Mouse (Mus musculus) neural tube, embryonic 11.5 days (tissue): Measurements from ENCODE around the gene Sept8. TPM values are rescaled to one million over a fixed set of nuclear protein-coding genes. Genes with fewer than 3 reads are reported as not detected.

Experiments
- ATAC-seq: fragments of 200-750 bp; cut with Nextera tagmentation; 2 replicates; pipeline ENCODE4 v1.8.0; 2017; ENCODE audit warnings: moderate number of reproducible peaks, mild to moderate bottlenecking, moderate TSS enrichment, moderate library complexity; ENCODE audit not compliant: insufficient read depth, low FRiP score, low TSS enrichment
- DNase-seq: peaks from one replicate; pipeline ENCODE4 v3.0.0-alpha.2; 2015; ENCODE audit warnings: low spot score
- H3K27ac ChIP-seq: fragments of 300-500 bp; sonication (generic); 2 replicates; pipeline ENCODE4 v1.5.1; 2014; ENCODE audit warnings: low read depth, mild to moderate bottlenecking, low read length
- H3K27me3 ChIP-seq: fragments of 300-500 bp; sonication (generic); 2 replicates; pipeline ENCODE4 v1.6.1; 2014; ENCODE audit warnings: mild to moderate bottlenecking, low read length, mixed read lengths; ENCODE audit not compliant: control insufficient read depth, insufficient read depth
- H3K36me3 ChIP-seq: fragments of 300-500 bp; sonication (generic); 2 replicates; pipeline ENCODE4 v1.6.1; 2014; ENCODE audit warnings: mild to moderate bottlenecking, low read length, moderate library complexity, mixed read lengths; ENCODE audit not compliant: control insufficient read depth, insufficient read depth
- H3K4me1 ChIP-seq: fragments of 300-500 bp; sonication (generic); 2 replicates; pipeline ENCODE4 v1.6.1; 2014; ENCODE audit warnings: low read length, mixed read lengths; ENCODE audit not compliant: control insufficient read depth, insufficient read depth
- H3K4me2 ChIP-seq: fragments of 300-500 bp; sonication (generic); 2 replicates; pipeline ENCODE4 v1.6.1; 2014; ENCODE audit warnings: low read depth, mild to moderate bottlenecking, moderate library complexity
- H3K4me3 ChIP-seq: fragments of 300-500 bp; sonication (generic); 2 replicates; pipeline ENCODE4 v1.5.1; 2014; ENCODE audit warnings: low read depth, low read length
- H3K9ac ChIP-seq: fragments of 300-500 bp; sonication (generic); 2 replicates; pipeline ENCODE4 v1.6.1; 2014; ENCODE audit warnings: mild to moderate bottlenecking, low read length
- H3K9me3 ChIP-seq: fragments of 300-500 bp; sonication (generic); 2 replicates; pipeline ENCODE4 v1.6.1; 2016; ENCODE audit warnings: low read length; ENCODE audit not compliant: control insufficient read depth
- WGBS: fragments of 180-500 bp; shearing (Covaris S2); extraction: QIAGEN DNeasy Blood & Tissue Kit; methylation state at CpG from one replicate; pipeline ENCODE4 v1.1.7; 2014; 5-methylcytosine and 5-hydroxymethylcytosine counted together
- polyA plus RNA-seq: library from polyadenylated mRNA; unstranded; fragments of >200 nt; fragmentation: Nextera tagmentation; extraction: Ambion mirVana; gene quantifications from 2 replicates; pipeline ENCODE4 v1.2.1, GENCODE M21; 2014

Gene Sept8
- polyA plus RNA-seq, 1 experiment from 2014 or later = 21.8 TPM

DNA sequence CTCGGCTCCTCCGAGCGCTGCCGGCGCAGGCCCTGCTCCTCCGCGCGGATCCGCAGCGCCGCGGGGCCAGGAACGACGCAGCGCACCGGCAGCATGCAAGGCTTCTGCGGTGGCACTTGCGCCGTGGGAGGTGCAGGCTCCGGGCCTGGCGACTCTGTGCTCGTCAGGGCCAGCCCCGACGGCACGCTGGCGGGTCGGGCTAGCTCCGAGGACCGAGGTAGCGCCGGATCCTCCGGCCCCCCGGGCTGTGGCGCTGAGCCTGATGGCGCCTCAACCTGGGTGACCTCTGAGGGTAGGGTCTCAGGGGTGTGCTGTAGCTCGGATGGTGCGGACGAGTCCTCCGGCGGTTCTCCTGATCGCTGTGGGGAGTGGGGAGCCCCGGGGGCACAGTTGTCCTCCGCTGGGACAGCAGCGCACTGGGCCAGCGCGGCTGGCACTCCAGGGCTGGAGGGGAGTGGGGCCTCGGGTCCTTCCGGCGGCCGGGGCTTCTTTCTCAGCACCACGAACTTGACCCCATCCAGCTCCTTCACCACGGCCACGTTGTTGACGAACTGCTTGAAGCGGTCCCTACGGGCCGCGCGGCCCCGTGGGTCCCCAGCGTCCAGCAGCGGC lies 39.8 kb upstream of the Sept8 start:
- Histone ChIP-seq H3K4me3 (peak overlapping the region; percentile 35), H3K36me3 (no peaks in the 10 kb centered on the region), H3K9ac (peak overlapping the region; percentile 32; the same call in 1 of the 2 replicates), H3K4me2 (peak overlapping the region; percentile 44), H3K27ac (no peak overlapping the region), H3K4me1 (peaks cover 4% of the 10 kb centered on the region), H3K27me3 (peaks cover 48% of the 10 kb centered on the region), H3K9me3 (no peaks in the 10 kb centered on the region)
- 1% methylated on average over 62 of the region's 62 CpGs for WGBS
- ATAC-seq (no peak), DNase-seq (peak; percentile 43)

DNA sequence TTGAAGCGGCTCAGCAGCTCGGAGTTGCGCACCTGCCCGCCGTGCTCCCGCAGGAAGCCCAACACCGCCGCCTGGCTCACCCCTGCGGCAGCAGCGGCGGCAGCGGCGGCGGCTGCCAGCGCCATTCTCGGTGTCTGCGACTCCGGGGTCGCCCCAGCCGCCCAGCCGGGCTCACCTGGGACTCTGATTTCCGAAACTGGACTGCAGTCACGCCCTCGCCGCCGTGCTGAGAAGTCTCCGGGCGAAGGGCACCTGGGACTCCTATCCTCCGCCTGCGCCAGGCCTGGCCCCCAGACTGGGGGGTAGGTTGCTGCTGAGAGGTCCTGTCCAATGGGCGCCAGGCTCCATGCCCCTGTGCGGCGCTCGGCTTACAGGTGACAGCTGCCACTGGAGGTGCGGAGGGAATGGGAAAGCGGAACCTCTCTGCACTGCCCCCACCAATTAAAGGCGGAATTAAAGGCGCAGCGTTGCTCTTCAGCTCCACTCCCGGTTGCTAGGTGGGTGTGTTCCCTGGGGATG lies 39.2 kb upstream of the Sept8 start, which contains the start of the genes Gm9945 and Sowaha:
TSS of gene Gm9945 (plus strand) at position 384 of the 519 bp plus-strand sequence.
TSS of gene Sowaha (minus strand) at position 492 of the 519 bp plus-strand sequence.
- Histone ChIP-seq H3K4me2 (peak within 1 kb of the TSS; percentile 44), H3K27me3 (peaks cover 48% of the 10 kb centered on the region), H3K36me3 (no peaks in the 10 kb centered on the region), H3K4me1 (peaks cover 4% of the 10 kb centered on the region), H3K4me3 (peak within 1 kb of the TSS; percentile 35), H3K9ac (peak within 1 kb of the TSS; percentile 32; the same call in 1 of the 2 replicates), H3K27ac (no peak within 1 kb of the TSS), H3K9me3 (no peaks in the 10 kb centered on the region)
- DNase-seq (peak; percentile 41), ATAC-seq (no peak; the same call in 1 of the 2 replicates)
- 3% methylated on average over 40 of the region's 40 CpGs for WGBS

DNA sequence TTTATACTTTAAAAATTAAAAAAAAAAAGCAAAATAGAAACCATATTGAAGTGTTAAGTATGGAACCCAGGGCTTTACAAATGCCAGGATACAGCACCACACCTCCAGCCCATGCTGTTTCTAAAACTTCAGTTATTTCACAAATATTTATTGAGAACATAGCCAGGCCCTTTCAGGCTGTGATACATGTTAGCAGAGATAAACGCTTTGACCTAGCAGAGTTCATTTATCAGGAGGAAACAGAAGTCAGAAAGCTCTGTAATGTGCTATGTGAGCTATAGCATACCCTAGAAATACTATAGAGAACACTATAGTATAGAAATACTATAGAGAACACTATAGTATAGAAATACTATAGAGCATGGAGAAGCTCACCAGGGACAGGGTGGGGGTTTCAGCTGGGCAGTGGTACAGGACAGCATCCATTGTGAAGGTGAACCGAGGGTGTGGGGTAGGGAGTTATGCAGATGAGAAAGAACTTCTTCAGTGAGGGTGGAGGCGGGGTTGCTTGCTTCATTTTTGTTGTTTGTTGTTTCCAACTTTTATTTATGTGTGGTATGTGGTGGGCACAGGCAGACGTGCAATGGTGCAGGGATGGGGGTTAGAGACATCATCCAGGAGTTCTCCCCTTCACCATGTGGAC lies 37.8 kb upstream of the Sept8 start:
- H3K9me3 ChIP-seq = no peaks in the 10 kb centered on the region
- peaks cover 47% of the 10 kb centered on the region for H3K27me3 ChIP-seq
- no peak overlapping the region for H3K4me2 ChIP-seq
- H3K36me3 ChIP-seq = no peaks in the 10 kb centered on the region
- ATAC-seq (no peak), DNase-seq (no peak)
- no peak overlapping the region for H3K27ac ChIP-seq
- WGBS = 65% methylated on average over 4 of the region's 4 CpGs
- no peak overlapping the region for H3K4me3 ChIP-seq
- no peak overlapping the region for H3K9ac ChIP-seq
- peaks cover 4% of the 10 kb centered on the region for H3K4me1 ChIP-seq

DNA sequence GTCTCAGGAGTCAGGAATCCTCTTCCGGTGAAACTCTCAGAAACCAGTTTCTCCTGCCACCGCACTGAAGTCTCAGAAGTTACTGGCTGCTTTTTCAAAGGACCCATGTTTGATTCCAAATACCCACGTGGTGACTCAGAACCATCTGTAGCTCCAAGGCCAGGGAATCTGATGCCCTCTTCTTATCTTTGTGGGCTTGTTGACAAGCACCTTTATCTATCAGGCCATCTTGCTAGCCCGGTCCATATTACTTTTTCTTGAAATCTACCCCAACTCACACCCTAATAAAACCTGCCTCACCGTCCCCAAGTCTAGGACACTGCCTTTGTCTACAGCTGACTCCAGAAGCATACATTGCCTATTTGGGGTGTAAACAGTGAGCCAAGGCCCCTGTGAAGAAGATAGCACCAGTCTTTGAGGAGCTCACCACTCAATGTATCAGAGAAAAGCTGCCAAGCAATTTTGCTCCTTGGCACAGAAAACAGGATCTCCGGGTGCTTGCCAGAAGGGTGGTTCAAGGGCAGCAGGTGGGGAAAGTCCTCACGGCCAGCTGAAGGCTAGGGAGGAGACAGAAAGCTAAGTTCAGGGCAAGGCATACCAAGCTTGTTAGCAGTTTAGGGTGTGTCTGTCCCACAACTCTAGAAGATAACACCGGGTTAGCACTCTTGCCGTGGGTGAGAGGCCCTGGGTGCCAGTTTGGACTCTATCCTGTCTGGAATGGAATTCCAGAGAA lies 35.7 kb upstream of the Sept8 start:
- H3K4me2 ChIP-seq = no peak overlapping the region
- no peak overlapping the region for H3K27ac ChIP-seq
- H3K4me1 ChIP-seq = peaks cover 4% of the 10 kb centered on the region
- H3K4me3 ChIP-seq = no peak overlapping the region
- H3K36me3 ChIP-seq = no peaks in the 10 kb centered on the region
- H3K9ac ChIP-seq = no peak overlapping the region
- H3K27me3 ChIP-seq = peaks cover 52% of the 10 kb centered on the region
- ATAC-seq (no peak), DNase-seq (no peak)
- H3K9me3 ChIP-seq = no peaks in the 10 kb centered on the region
- WGBS = 77% methylated on average over 9 of the region's 9 CpGs

DNA sequence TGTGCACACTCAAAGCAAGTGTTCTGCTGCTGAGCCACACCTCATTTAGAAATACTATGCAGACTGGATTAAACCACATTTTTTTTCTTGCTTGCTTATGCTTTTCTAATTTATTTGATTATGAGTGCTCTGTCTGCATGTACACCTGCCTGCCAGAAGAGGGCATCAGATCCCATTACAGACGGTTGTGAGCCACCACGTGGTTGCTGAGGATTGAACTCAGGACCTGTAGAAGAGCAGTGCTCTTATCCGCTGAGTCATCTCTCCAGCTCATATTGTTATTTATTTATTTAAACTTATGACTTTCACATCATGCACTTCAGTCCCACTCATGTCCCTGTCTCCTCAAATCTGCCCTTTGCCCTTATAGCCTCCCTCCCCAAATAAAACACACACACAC lies 33.3 kb upstream of the Sept8 start:
- no peaks in the 10 kb centered on the region; the same call in 1 of the 2 replicates for H3K4me1 ChIP-seq
- H3K9me3 ChIP-seq = no peaks in the 10 kb centered on the region
- no peaks in the 10 kb centered on the region for H3K36me3 ChIP-seq
- DNase-seq (no peak), ATAC-seq (no peak)
- H3K9ac ChIP-seq = no peak overlapping the region
- H3K27me3 ChIP-seq = peaks cover 29% of the 10 kb centered on the region
- no peak overlapping the region for H3K27ac ChIP-seq
- WGBS = 43% methylated on average over 3 of the region's 3 CpGs
- no peak overlapping the region for H3K4me2 ChIP-seq
- no peak overlapping the region for H3K4me3 ChIP-seq

DNA sequence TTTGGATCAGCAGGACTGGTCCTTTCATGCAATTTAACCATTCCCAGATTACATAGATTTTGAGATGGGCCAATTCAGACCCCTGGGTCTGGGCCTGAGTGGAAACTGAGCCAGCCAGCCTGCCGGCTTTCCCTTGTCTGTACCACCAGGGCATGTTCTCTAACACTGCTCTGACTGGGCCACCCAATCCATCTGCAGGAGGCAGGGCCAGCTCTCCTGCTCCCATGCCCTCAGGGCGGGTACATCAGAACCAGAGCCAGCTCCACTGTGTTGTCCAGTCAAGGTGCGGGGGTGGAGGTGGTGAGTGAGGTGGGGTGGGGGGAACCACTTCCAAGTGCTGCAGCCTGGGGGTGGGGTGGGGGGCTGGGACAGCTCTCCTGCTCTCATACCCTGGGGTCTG lies 32.7 kb upstream of the Sept8 start:
- peaks cover 24% of the 10 kb centered on the region for H3K27me3 ChIP-seq
- 76% methylated on average over 3 of the region's 3 CpGs for WGBS
- ATAC-seq = no peak

DNA sequence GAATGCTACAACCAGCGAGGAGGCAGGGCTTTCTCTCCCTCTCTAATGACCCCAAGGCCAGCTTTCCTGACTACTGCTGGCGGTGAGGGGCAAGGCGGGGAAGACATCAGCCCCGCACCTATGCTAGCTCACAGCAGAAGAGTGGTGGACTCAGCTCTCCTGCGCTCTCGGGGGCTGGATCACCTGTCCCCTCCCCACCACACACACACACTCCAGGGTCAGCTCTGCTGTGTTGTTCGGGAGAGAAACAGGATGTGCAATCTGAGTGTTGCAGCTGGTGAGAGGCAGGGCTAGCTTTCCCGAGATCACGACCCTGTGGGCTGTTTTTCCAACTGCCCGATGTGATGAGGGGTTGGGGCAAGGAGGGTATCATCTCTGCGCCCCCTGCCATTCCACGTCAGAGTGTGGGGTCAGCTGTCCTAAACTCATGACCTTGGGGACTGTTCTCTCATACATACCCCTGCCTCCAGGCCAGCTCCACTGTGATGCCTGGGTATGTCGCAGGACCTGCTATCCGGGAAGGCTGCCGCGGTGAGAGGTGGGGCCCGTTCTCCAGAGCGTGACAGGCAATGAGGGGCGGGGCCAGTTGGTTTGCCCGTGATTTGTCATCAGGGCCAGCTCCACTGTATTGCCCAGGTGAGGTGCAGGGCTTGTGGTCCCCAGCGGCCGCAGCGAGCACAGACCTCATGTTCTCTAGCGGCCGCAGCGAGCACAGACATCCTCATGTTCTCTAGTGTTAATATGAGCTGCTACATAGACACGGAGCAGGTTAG lies 32.0 kb upstream of the Sept8 start:
- ATAC-seq (no peak), DNase-seq (peak; percentile 19)
- Histone ChIP-seq H3K27me3 (peaks cover 22% of the 10 kb centered on the region), H3K4me2 (peak overlapping the region; percentile 15; the same call in 1 of the 2 replicates), H3K27ac (no peak overlapping the region), H3K36me3 (no peaks in the 10 kb centered on the region), H3K9me3 (no peaks in the 10 kb centered on the region), H3K9ac (no peak overlapping the region), H3K4me1 (peaks cover 3% of the 10 kb centered on the region; the same call in 1 of the 2 replicates), H3K4me3 (no peak overlapping the region)
- WGBS = 12% methylated on average over 27 of the region's 27 CpGs

More for the DNA sequence above, 32.7 kb upstream of the Sept8 start:
- no peak for DNase-seq
- Histone ChIP-seq H3K27ac (no peak overlapping the region), H3K4me2 (no peak overlapping the region), H3K4me3 (no peak overlapping the region), H3K4me1 (no peaks in the 10 kb centered on the region; the same call in 1 of the 2 replicates), H3K9ac (no peak overlapping the region), H3K9me3 (no peaks in the 10 kb centered on the region), H3K36me3 (no peaks in the 10 kb centered on the region)

DNA sequence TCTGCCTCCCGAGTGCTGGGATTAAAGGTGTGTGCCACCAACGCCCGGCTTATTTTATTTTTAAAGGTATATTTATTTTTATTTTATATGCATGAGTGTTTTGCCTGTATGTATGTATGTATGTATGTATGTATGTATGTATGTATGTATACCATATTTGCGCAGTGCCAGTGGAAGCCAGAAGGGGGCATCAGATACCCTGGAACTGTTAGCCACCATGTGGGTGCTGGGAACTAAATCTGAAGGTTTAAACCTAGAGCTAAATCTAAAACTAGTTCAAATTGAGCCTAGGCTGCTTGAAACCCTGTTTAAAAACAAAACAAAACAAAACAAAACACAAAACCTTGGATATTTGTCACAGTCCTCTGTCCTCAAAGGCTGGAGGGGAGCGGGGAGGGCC lies 30.1 kb upstream of the Sept8 start:
- DNase-seq (no peak), ATAC-seq (no peak)
- no peak overlapping the region for H3K4me3 ChIP-seq
- no peak overlapping the region for H3K9ac ChIP-seq
- no peak overlapping the region for H3K27ac ChIP-seq
- H3K27me3 ChIP-seq = peaks cover 22% of the 10 kb centered on the region
- WGBS = 96% methylated on average over 5 of the region's 5 CpGs
- H3K4me2 ChIP-seq = no peak overlapping the region
- H3K36me3 ChIP-seq = no peaks in the 10 kb centered on the region
- no peaks in the 10 kb centered on the region for H3K9me3 ChIP-seq
- peaks cover 7% of the 10 kb centered on the region for H3K4me1 ChIP-seq
